Mouse (Mus musculus) gastrocnemius, adult 8-10 months (tissue): ENCODE measurements around the gene Kif16b. TPM values are rescaled to one million over a fixed set of nuclear protein-coding genes. Genes with fewer than 3 reads are reported as not detected.
A peak's percentile ranks its signal among the peaks of the same experiment; 100 is the strongest.

Source experiments
- DNase-seq, 2 experiments: peaks; one replicate each; pipeline ENCODE4 v3.0.0; 2022; ENCODE audit warnings: low spot score in 2 of 2
- total RNA-seq, 4 experiments: library from RNA; stranded (reverse); gene quantifications; 2 replicates each; pipeline ENCODE4 v1.2.4; 2022

Kif16b gene
- total RNA-seq = 10 to 100 TPM; 34.5 to 50.7 (median 42.1) TPM

GRCm38 (mm10) chr2:142900862-142901805 lies at the start of gene Kif16b:
TSS of gene Kif16b (minus strand) at chr2:142901531.
- peak; percentile 89 to 94 for DNase-seq

- no peak for DNase-seq
These were observed 39.7 kb upstream of the Kif16b start for GRCm38 (mm10) chr2:142940899-142941642.

GRCm38 (mm10) chr2:142930445-142930844 lies 29.1 kb upstream of the Kif16b start:
- DNase-seq = no peak

- no peak for DNase-seq
These were observed 28.1 kb upstream of the Kif16b start for GRCm38 (mm10) chr2:142929226-142930112.

- no peak for DNase-seq
These were observed 9.6 kb upstream of the Kif16b start for GRCm38 (mm10) chr2:142910808-142911388.

DNA sequence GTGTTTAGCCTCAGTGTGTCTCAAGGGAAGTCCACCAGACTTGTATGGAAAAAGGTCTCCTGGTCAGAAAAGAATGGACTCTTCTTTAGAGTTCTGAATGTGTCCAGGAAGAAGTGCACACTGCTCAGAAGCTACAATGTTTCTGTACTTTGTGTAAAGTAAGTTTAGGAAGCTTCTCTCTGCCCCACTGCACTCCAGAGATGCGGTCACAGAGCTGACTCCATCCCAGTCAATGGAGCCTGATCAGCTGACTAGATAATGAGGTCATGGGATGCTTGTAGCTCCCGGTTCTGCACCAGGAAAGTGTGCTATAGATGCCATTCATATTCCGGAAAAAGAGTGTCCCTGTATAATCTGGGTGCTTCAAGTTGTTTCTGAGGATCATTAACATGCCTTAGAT lies 7.9 kb upstream of the Kif16b start:
- DNase-seq = no peak

DNA sequence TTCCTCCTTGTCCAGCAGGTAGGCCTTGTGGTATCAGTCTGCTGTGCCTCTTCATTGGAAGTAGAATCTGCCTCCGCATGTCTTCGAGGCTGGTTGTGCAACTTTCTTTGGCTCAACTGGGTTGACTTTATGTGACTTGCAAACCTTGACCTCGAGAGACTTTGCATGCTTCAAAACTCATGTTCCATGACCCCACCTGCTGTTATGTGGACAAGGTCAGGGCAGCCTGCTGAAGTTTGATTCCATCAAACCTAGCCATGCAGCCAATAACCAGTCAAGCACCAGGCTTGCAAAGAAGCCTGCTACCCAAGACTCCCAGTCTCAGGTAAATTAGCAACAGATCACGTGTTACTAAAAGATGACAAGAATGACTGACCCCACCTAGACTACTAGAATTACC lies 5.7 kb upstream of the Kif16b start:
- DNase-seq = no peak

- peak; percentile 88 to 94 for DNase-seq
These were observed 1.9 kb upstream of the Kif16b start for GRCm38 (mm10) chr2:142902905-142903895.

GRCm38 (mm10) chr2:142900120-142900861 lies 1.0 kb downstream of the Kif16b start:
- DNase-seq = no peak

DNA sequence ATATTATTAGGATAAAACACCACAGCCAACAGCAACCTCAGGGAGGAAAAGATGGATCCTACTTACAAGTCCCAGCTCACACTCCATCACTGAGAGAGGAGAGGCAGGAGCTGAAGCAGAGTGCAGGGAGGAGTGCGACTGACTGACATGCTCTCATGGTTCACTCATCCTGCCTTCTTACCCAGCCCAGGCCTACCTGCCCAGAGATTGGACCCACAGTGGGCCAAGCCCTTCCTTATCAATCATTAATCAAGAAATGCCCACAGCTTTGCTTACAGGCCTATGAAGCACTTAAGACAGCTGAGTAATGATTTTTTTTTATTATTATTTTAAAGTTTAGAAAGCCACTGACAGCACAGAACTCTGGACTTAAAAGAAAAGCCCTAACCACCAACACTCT lies 7.6 kb downstream of the Kif16b start:
- DNase-seq = no peak

DNA sequence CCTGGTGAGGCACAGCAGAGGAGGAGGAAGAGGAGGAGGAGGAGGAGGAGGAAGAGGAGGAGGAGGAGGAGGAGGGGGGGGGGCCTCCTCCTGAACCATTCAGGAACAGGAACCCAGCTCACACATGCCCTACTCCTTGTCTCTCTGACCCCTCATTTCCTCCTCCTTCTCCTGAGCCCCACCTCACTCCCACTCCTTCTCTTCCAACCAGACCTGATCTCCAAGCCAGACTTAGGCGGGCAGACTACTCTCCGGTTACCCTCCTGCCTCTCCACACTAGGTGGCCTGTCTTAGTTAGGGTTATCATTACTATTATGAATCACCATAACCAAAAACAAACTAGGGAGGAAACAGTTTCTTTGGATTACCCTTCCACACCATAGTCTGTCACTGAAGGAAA lies 10.0 kb downstream of the Kif16b start:
- no peak for DNase-seq

DNA sequence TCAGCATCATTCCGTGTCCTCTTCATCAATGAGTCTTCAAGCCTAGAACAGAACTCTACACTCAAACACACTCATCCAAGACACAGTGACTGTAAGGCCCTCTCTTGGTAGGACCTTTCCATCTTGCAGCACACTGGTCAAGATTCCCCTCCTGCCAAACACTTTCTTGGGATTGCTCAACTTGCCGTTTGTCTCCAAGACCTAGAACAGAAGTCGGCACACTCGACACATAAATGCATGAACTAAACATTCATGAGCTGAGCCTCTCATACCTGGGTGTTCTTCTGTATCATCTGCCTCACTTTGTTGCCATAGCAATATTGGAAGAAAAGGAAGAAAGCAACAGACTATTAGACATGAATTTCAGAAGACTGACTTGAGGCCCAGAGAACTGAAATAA lies 16.9 kb downstream of the Kif16b start:
- no peak for DNase-seq

DNA sequence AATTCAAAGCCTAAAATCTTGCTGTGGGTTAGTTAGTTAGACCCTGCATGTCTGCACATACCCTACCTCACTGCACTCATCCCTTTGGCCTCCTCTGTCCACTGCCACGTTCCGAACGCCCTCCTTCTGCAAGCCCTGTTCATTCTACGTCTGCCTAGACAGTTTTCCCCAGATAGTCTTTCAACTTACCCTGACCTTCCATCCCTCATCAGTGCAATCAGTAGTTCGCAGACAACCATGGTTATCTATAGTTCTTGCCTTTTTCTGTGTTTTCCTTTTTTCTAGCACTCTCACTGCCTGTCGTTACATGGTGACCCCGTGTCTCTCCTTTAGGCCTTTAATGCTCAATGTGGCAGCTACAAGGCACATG lies 17.7 kb downstream of the Kif16b start:
- no peak for DNase-seq

- peak in 1 of 2 experiments; percentile 27 for DNase-seq
These were observed 18.3 kb downstream of the Kif16b start for GRCm38 (mm10) chr2:142882871-142883624.

GRCm38 (mm10) chr2:142882466-142882865 lies 18.9 kb downstream of the Kif16b start:
- DNase-seq = no peak

- DNase-seq = peak in 1 of 2 experiments; percentile 22
These were observed 20.2 kb downstream of the Kif16b start for GRCm38 (mm10) chr2:142881177-142881576.

- peak in 1 of 2 experiments; percentile 30 for DNase-seq
These were observed 22.0 kb downstream of the Kif16b start for GRCm38 (mm10) chr2:142879257-142879818.

DNA sequence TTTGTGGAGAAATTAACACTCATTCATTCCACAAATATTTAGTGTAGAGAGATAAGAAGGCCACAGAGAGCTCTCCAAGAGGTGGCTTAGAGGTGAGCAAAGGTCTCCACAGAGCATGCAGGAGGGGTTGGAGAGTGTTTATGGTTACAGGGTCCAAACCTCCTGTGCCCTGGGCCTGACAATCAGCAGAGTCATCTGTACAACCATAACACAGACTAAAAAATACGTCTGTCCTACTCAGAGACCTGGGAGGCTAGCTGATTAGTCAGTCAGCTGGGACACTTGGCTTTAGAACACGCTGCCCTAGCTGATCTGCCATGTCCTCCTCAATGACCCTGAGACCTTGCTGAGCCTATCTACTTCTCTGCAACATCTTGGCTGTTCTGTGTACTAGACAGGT lies 24.7 kb downstream of the Kif16b start:
- DNase-seq = no peak
